Mouse (Mus musculus): ENCODE measurements around the gene Smoc1. TPM values are rescaled to one million over a fixed set of nuclear protein-coding genes. Genes with fewer than 3 reads are reported as not detected.

Smoc1 gene
- polyA plus RNA-seq, 1 experiment from 2014 or later: 0.63 TPM

- Histone ChIP-seq H3K9ac (no peak overlapping the region), H3K27me3 (ENCODE audit: insufficient read depth, low read length) (no peaks in the 10 kb centered on the region), H3K4me2 (no peak overlapping the region), H3K36me3 (ENCODE audit: insufficient read depth) (no peaks in the 10 kb centered on the region), H3K9me3 (ENCODE audit: low read depth, low read length) (no peaks in the 10 kb centered on the region), H3K4me3 (ENCODE audit: low read depth, low read length) (no peak overlapping the region), H3K4me1 (ENCODE audit: insufficient read depth) (no peaks in the 10 kb centered on the region), H3K27ac (ENCODE audit: low read depth) (no peak overlapping the region)
- DNase-seq (no peak), ATAC-seq (ENCODE audit: insufficient read depth) (no peak)
- WGBS: 24% methylated on average over 11 of the region's 11 CpGs
- no peak for TF ChIP-seq CTCF (IDR thresholded peaks at IDR 0.05; ENCODE audit: low read depth)
These were observed 68.3 kb downstream of the Smoc1 start for GRCm38 (mm10) chr12:81094766-81095405.

- Histone ChIP-seq H3K4me2 (no peak overlapping the region), H3K4me3 (ENCODE audit: low read depth, low read length) (no peak overlapping the region), H3K27ac (ENCODE audit: low read depth) (no peak overlapping the region), H3K4me1 (ENCODE audit: insufficient read depth) (no peaks in the 10 kb centered on the region), H3K27me3 (ENCODE audit: insufficient read depth, low read length) (no peaks in the 10 kb centered on the region), H3K36me3 (ENCODE audit: insufficient read depth) (no peaks in the 10 kb centered on the region), H3K9me3 (ENCODE audit: low read depth, low read length) (no peaks in the 10 kb centered on the region), H3K9ac (no peak overlapping the region)
- no peak for TF ChIP-seq CTCF (IDR thresholded peaks at IDR 0.05; ENCODE audit: low read depth)
- DNase-seq (no peak), ATAC-seq (ENCODE audit: insufficient read depth) (no peak)
- WGBS: 53% methylated on average over 7 of the region's 7 CpGs
These were observed 70.7 kb downstream of the Smoc1 start for GRCm38 (mm10) chr12:81097267-81097666.

- DNase-seq (no peak), ATAC-seq (ENCODE audit: insufficient read depth) (no peak)
- TF ChIP-seq CTCF (IDR thresholded peaks at IDR 0.05; ENCODE audit: low read depth): no peak
These were observed 71.1 kb downstream of the Smoc1 start for GRCm38 (mm10) chr12:81097738-81098137.

GRCm38 (mm10) chr12:81099161-81099560, 72.6 kb downstream of the Smoc1 start:
- no peak for ATAC-seq (ENCODE audit: insufficient read depth)
- WGBS: 41% methylated on average over 5 of the region's 5 CpGs

More at GRCm38 (mm10) chr12:81097738-81098137, 71.1 kb downstream of the Smoc1 start:
- Histone ChIP-seq H3K27me3 (ENCODE audit: insufficient read depth, low read length) (no peaks in the 10 kb centered on the region), H3K4me3 (ENCODE audit: low read depth, low read length) (no peak overlapping the region), H3K36me3 (ENCODE audit: insufficient read depth) (no peaks in the 10 kb centered on the region), H3K9ac (no peak overlapping the region), H3K4me2 (no peak overlapping the region), H3K4me1 (ENCODE audit: insufficient read depth) (no peaks in the 10 kb centered on the region), H3K9me3 (ENCODE audit: low read depth, low read length) (no peaks in the 10 kb centered on the region), H3K27ac (ENCODE audit: low read depth) (no peak overlapping the region)
- WGBS: 35% methylated on average over 4 of the region's 4 CpGs

GRCm38 (mm10) chr12:81101691-81102090, 75.1 kb downstream of the Smoc1 start:
- Histone ChIP-seq H3K27me3 (ENCODE audit: insufficient read depth, low read length) (no peaks in the 10 kb centered on the region), H3K9me3 (ENCODE audit: low read depth, low read length) (no peaks in the 10 kb centered on the region), H3K36me3 (ENCODE audit: insufficient read depth) (no peaks in the 10 kb centered on the region), H3K9ac (no peak overlapping the region), H3K4me3 (ENCODE audit: low read depth, low read length) (no peak overlapping the region), H3K27ac (ENCODE audit: low read depth) (no peak overlapping the region), H3K4me2 (no peak overlapping the region), H3K4me1 (ENCODE audit: insufficient read depth) (no peaks in the 10 kb centered on the region)
- 67% methylated on average over 7 of the region's 7 CpGs for WGBS
- DNase-seq: no peak
- TF ChIP-seq CTCF (IDR thresholded peaks at IDR 0.05; ENCODE audit: low read depth): no peak
- ATAC-seq (ENCODE audit: insufficient read depth): no peak

More at GRCm38 (mm10) chr12:81099161-81099560, 72.6 kb downstream of the Smoc1 start:
- no peaks in the 10 kb centered on the region for H3K36me3 ChIP-seq (ENCODE audit: insufficient read depth)
- no peaks in the 10 kb centered on the region for H3K9me3 ChIP-seq (ENCODE audit: low read depth, low read length)
- H3K9ac ChIP-seq: no peak overlapping the region
- H3K27me3 ChIP-seq (ENCODE audit: insufficient read depth, low read length): no peaks in the 10 kb centered on the region
- no peak for TF ChIP-seq CTCF (IDR thresholded peaks at IDR 0.05; ENCODE audit: low read depth)
- no peak overlapping the region for H3K4me2 ChIP-seq
- H3K4me3 ChIP-seq (ENCODE audit: low read depth, low read length): no peak overlapping the region
- no peaks in the 10 kb centered on the region for H3K4me1 ChIP-seq (ENCODE audit: insufficient read depth)
- H3K27ac ChIP-seq (ENCODE audit: low read depth): no peak overlapping the region
- no peak for DNase-seq

GRCm38 (mm10) chr12:81104546-81104945, 77.9 kb downstream of the Smoc1 start:
- Histone ChIP-seq H3K9me3 (ENCODE audit: low read depth, low read length) (no peaks in the 10 kb centered on the region), H3K4me2 (no peak overlapping the region), H3K4me1 (ENCODE audit: insufficient read depth) (peaks cover 7% of the 10 kb centered on the region; the same call in 1 of the 2 replicates), H3K27me3 (ENCODE audit: insufficient read depth, low read length) (no peaks in the 10 kb centered on the region), H3K27ac (ENCODE audit: low read depth) (no peak overlapping the region), H3K9ac (no peak overlapping the region), H3K4me3 (ENCODE audit: low read depth, low read length) (no peak overlapping the region), H3K36me3 (ENCODE audit: insufficient read depth) (no peaks in the 10 kb centered on the region)
- no peak for DNase-seq
- WGBS: 70% methylated on average over 14 of the region's 14 CpGs
- no peak for ATAC-seq (ENCODE audit: insufficient read depth)
- no peak for TF ChIP-seq CTCF (IDR thresholded peaks at IDR 0.05; ENCODE audit: low read depth)

GRCm38 (mm10) chr12:81105721-81106633, 79.4 kb downstream of the Smoc1 start:
- Histone ChIP-seq H3K27me3 (ENCODE audit: insufficient read depth, low read length) (no peaks in the 10 kb centered on the region), H3K4me1 (ENCODE audit: insufficient read depth) (peaks cover 7% of the 10 kb centered on the region; the same call in 1 of the 2 replicates), H3K4me2 (no peak overlapping the region), H3K9ac (no peak overlapping the region), H3K4me3 (ENCODE audit: low read depth, low read length) (no peak overlapping the region), H3K9me3 (ENCODE audit: low read depth, low read length) (no peaks in the 10 kb centered on the region), H3K27ac (ENCODE audit: low read depth) (no peak overlapping the region), H3K36me3 (ENCODE audit: insufficient read depth) (no peaks in the 10 kb centered on the region)
- WGBS: 87% methylated on average over 12 of the region's 12 CpGs
- ATAC-seq (ENCODE audit: insufficient read depth) (no peak), DNase-seq (no peak)
- no peak for TF ChIP-seq CTCF (IDR thresholded peaks at IDR 0.05; ENCODE audit: low read depth)

Measured in lung, embryonic 14.5 days (tissue).